Mouse (Mus musculus): ENCODE results near the gene Frat1.

- no peak for TF ChIP-seq POLR2A (IDR thresholded peaks at IDR 0.05; ENCODE audit: low read depth, low read length)
- no peak for TF ChIP-seq CTCF (conservative IDR thresholded peaks at IDR 0.05; ENCODE audit: insufficient read depth, insufficient read length, low read depth, low read length)
These were observed 18.5 kb downstream of the Frat1 start, which contains the start of gene Frat2 for GRCm38 (mm10) chr19:41847992-41848851.

All from kidney, adult 2 months (tissue).